Mouse (Mus musculus) thymus, adult 2 months (tissue): ENCODE results near the gene Hoxb8.

Experiments
- CTCF ChIP-seq: fragments of 200-500 bp; IDR thresholded peaks from 2 replicates; pipeline ENCODE4 v1.5.1; 2012; ENCODE audit warnings: mild to moderate bottlenecking, control low read depth, low read length, moderate library complexity, borderline replicate concordance; ENCODE audit not compliant: control insufficient read depth, poor library complexity, insufficient read depth; ENCODE audit errors: extremely low read depth
- POLR2A ChIP-seq: fragments of 200-500 bp; IDR thresholded peaks from 2 replicates; pipeline ENCODE4 v1.6.1; 2012; ENCODE audit warnings: mild to moderate bottlenecking, low read length, control low read depth, moderate library complexity; ENCODE audit not compliant: control insufficient read depth, poor library complexity, insufficient read depth; ENCODE audit errors: extremely low read depth

GRCm38 (mm10) chr11:96264390-96265020, 17.2 kb upstream of the Hoxb8 start:
- TF ChIP-seq CTCF (no peak), POLR2A (no peak)
